Mouse (Mus musculus) embryo, embryonic 10.5 days (tissue): Measurements from ENCODE around the gene Neu2.
A peak's percentile ranks its signal among the peaks of the same experiment; 100 is the strongest.
"Not testable (repeated sequence)": the region's sequence is repeated elsewhere in the genome, so short reads cannot be mapped to it uniquely, and the experiment has no call there.

Experiments used
- DNase-seq: peaks from one replicate; pipeline ENCODE4 v3.0.0-alpha.2; 2015; ENCODE audit warnings: low spot score

The Neu2 gene

GRCm38 (mm10) chr1:87509561-87510165 lies at the start of gene Neu2:
Neu2 (plus strand) TSS chr1:87509889.
- peak; percentile 27 for DNase-seq

GRCm38 (mm10) chr1:87467469-87467868 lies 42.2 kb upstream of the Neu2 start:
- no peak for DNase-seq

- peak; percentile 18 for DNase-seq
Observed at GRCm38 (mm10) chr1:87468321-87468720, 41.4 kb upstream of the Neu2 start.

- not testable (repeated sequence) for DNase-seq
Observed at GRCm38 (mm10) chr1:87469971-87470370, 39.7 kb upstream of the Neu2 start, which contains the start of gene Snorc. Snorc (plus strand) TSS chr1:87470271.

GRCm38 (mm10) chr1:87471914-87472313 lies 37.8 kb upstream of the Neu2 start:
- no peak for DNase-seq

- no peak for DNase-seq
Observed at GRCm38 (mm10) chr1:87472576-87472975, 37.1 kb upstream of the Neu2 start.

- DNase-seq = peak; percentile 29
Observed at GRCm38 (mm10) chr1:87475076-87475895, 34.4 kb upstream of the Neu2 start.

- no peak for DNase-seq
Observed at GRCm38 (mm10) chr1:87482546-87482945, 27.1 kb upstream of the Neu2 start.

GRCm38 (mm10) chr1:87486386-87486785 lies 23.3 kb upstream of the Neu2 start:
- DNase-seq = no peak

GRCm38 (mm10) chr1:87492285-87492684 lies 17.4 kb upstream of the Neu2 start:
- DNase-seq = no peak

GRCm38 (mm10) chr1:87493542-87493941 lies 16.1 kb upstream of the Neu2 start:
- no peak for DNase-seq

GRCm38 (mm10) chr1:87505524-87505923 lies 4.2 kb upstream of the Neu2 start:
- DNase-seq = no peak

- no peak for DNase-seq
Observed at GRCm38 (mm10) chr1:87507857-87508256, 1.8 kb upstream of the Neu2 start.

GRCm38 (mm10) chr1:87508591-87509560 lies 813 bp upstream of the Neu2 start:
- no peak for DNase-seq

- DNase-seq = peak; percentile 67
Observed at GRCm38 (mm10) chr1:87510166-87510691, 540 bp downstream of the Neu2 start.

GRCm38 (mm10) chr1:87510845-87511244 lies 1.2 kb downstream of the Neu2 start:
- peak; percentile 14 for DNase-seq

- DNase-seq = no peak
Observed at GRCm38 (mm10) chr1:87520467-87520866, 10.8 kb downstream of the Neu2 start.

GRCm38 (mm10) chr1:87521523-87521922 lies 11.8 kb downstream of the Neu2 start:
- no peak for DNase-seq

GRCm38 (mm10) chr1:87525041-87525440 lies 15.4 kb downstream of the Neu2 start:
- no peak for DNase-seq

- no peak for DNase-seq
Observed at GRCm38 (mm10) chr1:87527191-87527590, 17.5 kb downstream of the Neu2 start.

GRCm38 (mm10) chr1:87532346-87532745 lies 22.7 kb downstream of the Neu2 start:
- DNase-seq = no peak

- DNase-seq = no peak
Observed at GRCm38 (mm10) chr1:87534118-87534517, 24.4 kb downstream of the Neu2 start.
